Mouse (Mus musculus) liver, adult 2 months (tissue): ENCODE measurements around the gene Rabac1. TPM values are rescaled to one million over a fixed set of nuclear protein-coding genes. Genes with fewer than 3 reads are reported as not detected.

ENCODE experiments used
- DNase-seq: peaks from one replicate; pipeline ENCODE4 v3.0.0-alpha.2; 2011; ENCODE audit warnings: low read depth, low spot score; ENCODE audit errors: extremely low read depth
- H3K27ac ChIP-seq: fragments of 200-500 bp; replicated peaks from 2 replicates; pipeline ENCODE4 v1.5.1; 2012; ENCODE audit warnings: low read depth, mild to moderate bottlenecking, control low read depth, inconsistent platforms, low read length; ENCODE audit not compliant: insufficient read depth
- H3K27me3 ChIP-seq: fragments of 200-500 bp; 2 replicates; pipeline ENCODE4 v1.6.1; 2012; ENCODE audit warnings: mild to moderate bottlenecking, moderate library complexity, low read length, inconsistent platforms; ENCODE audit not compliant: control insufficient read depth, insufficient read depth
- H3K36me3 ChIP-seq: fragments of 200-500 bp; 2 replicates; pipeline ENCODE4 v1.6.1; 2012; ENCODE audit warnings: low read length, inconsistent platforms; ENCODE audit not compliant: control insufficient read depth, insufficient read depth
- H3K4me1 ChIP-seq: fragments of 200-500 bp; 2 replicates; pipeline ENCODE4 v1.6.1; 2011; ENCODE audit warnings: low read length; ENCODE audit not compliant: control insufficient read depth, insufficient read depth
- H3K4me3 ChIP-seq: fragments of 200-500 bp; 2 replicates; pipeline ENCODE4 v1.5.1; 2011; ENCODE audit warnings: low read depth, mild to moderate bottlenecking, control low read depth, low read length, moderate library complexity; ENCODE audit not compliant: insufficient read depth
- H3K79me2 ChIP-seq: fragments of 200-500 bp; 2 replicates; pipeline ENCODE4 v1.6.1; 2012; ENCODE audit warnings: inconsistent platforms, mild to moderate bottlenecking, low read length, moderate library complexity; ENCODE audit not compliant: control insufficient read depth, insufficient read depth
- H3K9ac ChIP-seq: fragments of 200-500 bp; 2 replicates; pipeline ENCODE4 v1.6.1; 2012; ENCODE audit warnings: low read depth, mild to moderate bottlenecking, control low read depth, inconsistent platforms, low read length
- CTCF ChIP-seq: fragments of 200-500 bp; IDR thresholded peaks from 2 replicates; pipeline ENCODE4 v1.5.1; 2011; ENCODE audit warnings: low read depth, low read length, control low read depth
- POLR2A ChIP-seq: fragments of 200-500 bp; IDR thresholded peaks from 2 replicates; pipeline ENCODE4 v1.6.1; 2011; ENCODE audit warnings: low read length, control low read depth; ENCODE audit not compliant: insufficient read depth; ENCODE audit errors: extremely low read depth
- WGBS: fragments of 180-500 bp; shearing (Covaris S2); methylation state at CpG from one replicate; pipeline ENCODE4 v1.1.7; 2018; 5-methylcytosine and 5-hydroxymethylcytosine counted together
- polyA plus RNA-seq: library from polyadenylated mRNA; depleted of rRNA; stranded (reverse); fragments of >200 nt; gene quantifications from 2 replicates; pipeline ENCODE4 v1.2.3, GENCODE M21; 2012
- total RNA-seq: library from RNA; depleted of rRNA; stranded (reverse); fragments of >200 nt; gene quantifications from 2 replicates; pipeline ENCODE4 v1.2.3, GENCODE M21; 2014

Rabac1 gene
- total and polyA plus RNA-seq, 2 experiments, result 130 to 230 TPM

DNA sequence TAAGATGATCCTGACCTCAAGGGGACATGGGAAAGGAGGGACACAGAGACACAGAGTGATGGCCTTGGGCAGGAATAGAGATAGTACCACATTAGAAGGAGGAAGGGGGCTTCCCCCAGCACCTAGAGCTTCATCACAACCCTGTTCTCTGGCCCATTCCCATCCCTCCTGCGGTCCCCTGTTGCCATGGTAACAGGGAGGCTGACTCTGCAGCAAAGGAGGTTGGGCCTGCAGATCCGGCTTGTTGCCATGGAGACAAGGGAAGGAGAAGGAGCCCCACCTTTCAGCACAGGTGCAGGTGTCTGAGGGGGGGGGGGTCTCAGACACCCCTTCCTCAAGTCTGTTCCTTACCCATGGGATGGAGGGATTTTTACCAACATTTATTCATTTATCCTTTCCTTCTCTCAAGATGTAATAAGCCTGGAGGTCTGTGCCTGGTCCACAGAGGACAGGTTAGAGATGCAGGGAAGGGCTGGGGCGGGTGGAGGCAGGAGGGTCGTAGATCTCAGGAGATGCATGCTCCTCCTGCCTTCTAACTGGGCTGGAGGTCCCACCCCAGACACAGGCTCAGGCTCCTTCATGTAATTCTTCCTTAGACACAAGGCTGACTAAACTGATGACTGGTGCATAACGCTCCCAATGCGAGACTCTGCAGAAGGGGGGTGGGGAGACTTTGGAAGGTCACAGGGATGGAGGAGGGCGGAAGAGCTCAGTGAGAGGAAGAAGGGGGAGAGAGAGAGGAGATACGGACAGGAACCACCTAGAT lies 35.2 kb upstream of the Rabac1 start:
- Histone ChIP-seq H3K4me1 (no peaks in the 10 kb centered on the region), H3K79me2 (no peaks in the 10 kb centered on the region), H3K27me3 (peaks cover 5% of the 10 kb centered on the region; the same call in 1 of the 2 replicates), H3K36me3 (no peaks in the 10 kb centered on the region), H3K27ac (no peak overlapping the region), H3K9ac (no peak overlapping the region), H3K4me3 (no peak overlapping the region)
- no peak for DNase-seq
- WGBS, result 30% methylated on average over 8 of the region's 8 CpGs
- TF ChIP-seq CTCF, result no peak
- no peak for TF ChIP-seq POLR2A

DNA sequence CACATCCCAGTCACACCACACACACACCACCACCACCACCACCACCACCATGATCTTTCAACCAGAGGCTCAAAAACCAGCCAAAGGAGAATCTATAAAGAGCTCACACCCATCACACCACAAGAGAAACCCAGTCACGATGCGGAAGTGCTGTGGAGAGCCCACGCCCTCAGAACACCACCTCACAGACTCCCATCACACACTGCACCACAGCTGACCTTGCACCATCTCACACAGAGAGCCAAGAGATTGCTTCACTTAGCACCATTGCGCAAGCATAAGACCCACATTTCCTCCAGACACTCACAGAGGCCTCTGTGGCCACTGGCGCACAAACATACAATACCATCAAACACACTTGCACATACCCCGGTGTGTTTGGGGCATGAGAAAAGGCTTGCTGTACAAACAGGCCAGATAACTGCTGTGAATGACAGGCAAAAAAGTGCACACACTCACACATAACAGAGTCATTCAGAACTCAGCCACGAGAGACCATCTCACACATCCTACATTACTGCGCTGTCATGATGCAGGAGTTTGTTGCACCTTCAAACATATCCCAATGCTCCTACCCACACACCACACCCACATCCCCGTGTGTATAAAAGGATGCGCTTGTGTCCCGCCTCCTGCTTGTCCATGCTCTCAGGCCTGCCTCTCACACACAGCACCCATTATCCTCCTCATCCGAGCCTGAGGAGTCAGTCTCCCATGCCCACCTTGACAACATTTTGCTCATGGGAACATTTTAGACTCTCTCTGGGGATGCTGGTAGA lies 34.2 kb upstream of the Rabac1 start:
- H3K4me1 ChIP-seq, result no peaks in the 10 kb centered on the region
- H3K4me3 ChIP-seq, result no peak overlapping the region
- peaks cover 5% of the 10 kb centered on the region; the same call in 1 of the 2 replicates for H3K27me3 ChIP-seq
- H3K79me2 ChIP-seq, result no peaks in the 10 kb centered on the region
- no peak overlapping the region for H3K27ac ChIP-seq
- peak; percentile 47 for DNase-seq
- H3K9ac ChIP-seq, result no peak overlapping the region
- no peaks in the 10 kb centered on the region for H3K36me3 ChIP-seq
- 65% methylated on average over 12 of the region's 12 CpGs for WGBS
- TF ChIP-seq POLR2A, result no peak
- TF ChIP-seq CTCF, result no peak

DNA sequence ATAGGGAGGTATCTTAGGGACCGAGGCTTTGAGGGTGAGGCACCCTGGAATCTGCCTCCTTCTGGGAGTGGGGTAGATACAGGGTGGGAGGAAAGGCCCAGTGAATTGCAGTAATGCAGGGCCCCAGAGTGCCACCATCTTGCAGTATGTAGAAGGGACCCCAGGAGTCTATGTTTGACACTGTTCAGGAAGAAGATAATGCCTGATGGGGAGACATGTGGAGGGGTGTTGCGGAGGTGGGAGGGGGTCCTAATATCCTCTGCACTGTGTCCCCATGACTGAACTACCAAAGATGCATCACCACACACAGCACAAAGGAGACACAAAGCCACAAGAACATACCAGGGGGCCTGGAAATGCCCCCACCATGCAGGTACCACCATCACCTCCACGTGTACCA lies 33.6 kb upstream of the Rabac1 start:
- H3K9ac ChIP-seq, result no peak overlapping the region
- no peak for DNase-seq
- H3K36me3 ChIP-seq, result no peaks in the 10 kb centered on the region
- H3K27ac ChIP-seq, result no peak overlapping the region
- no peaks in the 10 kb centered on the region for H3K4me1 ChIP-seq
- H3K4me3 ChIP-seq, result no peak overlapping the region
- TF ChIP-seq CTCF (no peak), POLR2A (no peak)
- no peaks in the 10 kb centered on the region for H3K79me2 ChIP-seq
- H3K27me3 ChIP-seq, result peaks cover 5% of the 10 kb centered on the region; the same call in 1 of the 2 replicates
- 73% methylated on average over 3 of the region's 3 CpGs for WGBS

DNA sequence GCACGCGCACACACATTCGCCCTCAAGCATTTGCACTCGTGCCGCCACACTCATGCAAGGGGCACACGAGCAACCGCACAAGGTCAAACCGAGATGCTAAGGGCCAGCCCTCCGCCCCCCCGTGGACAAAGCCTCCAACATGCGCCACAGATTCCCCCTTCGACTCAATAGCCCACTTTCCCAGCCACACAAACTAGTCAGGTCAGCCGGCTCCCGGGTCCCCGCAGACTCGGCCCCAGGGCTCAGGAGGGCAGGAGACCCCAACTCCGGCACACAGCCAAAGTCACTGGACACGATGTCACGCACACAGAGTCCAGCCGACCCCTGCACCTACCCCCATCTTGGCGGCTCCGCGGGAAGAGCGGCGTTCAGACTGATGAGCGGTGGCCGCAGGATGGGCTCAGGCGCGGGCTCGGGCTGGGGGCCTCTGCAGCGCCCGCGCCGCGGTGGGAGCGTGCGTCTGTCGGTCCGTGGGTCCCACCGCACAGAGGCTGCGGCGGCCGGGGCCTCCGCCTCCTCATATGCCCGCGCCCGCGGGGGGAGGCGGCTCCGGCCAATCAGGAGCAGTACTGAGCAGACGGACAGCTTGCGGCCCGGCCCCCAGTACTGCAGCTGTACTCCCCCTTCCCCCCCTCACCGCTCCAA lies 33.0 kb upstream of the Rabac1 start, which contains the start of gene Atp1a3:
TSS of gene Atp1a3 (minus strand) at position 538 of the 645 bp plus-strand sequence.
- 5% methylated on average over 53 of the region's 54 CpGs for WGBS
- H3K36me3 ChIP-seq, result no peaks in the 10 kb centered on the region
- TF ChIP-seq POLR2A (no peak), CTCF (no peak)
- no peak within 1 kb of the TSS for H3K27ac ChIP-seq
- H3K4me3 ChIP-seq, result no peak within 1 kb of the TSS
- no peak within 1 kb of the TSS for H3K9ac ChIP-seq
- H3K4me1 ChIP-seq, result no peaks in the 10 kb centered on the region
- no peak for DNase-seq
- no peaks in the 10 kb centered on the region for H3K79me2 ChIP-seq
- H3K27me3 ChIP-seq, result peaks cover 2% of the 10 kb centered on the region; the same call in 1 of the 2 replicates

DNA sequence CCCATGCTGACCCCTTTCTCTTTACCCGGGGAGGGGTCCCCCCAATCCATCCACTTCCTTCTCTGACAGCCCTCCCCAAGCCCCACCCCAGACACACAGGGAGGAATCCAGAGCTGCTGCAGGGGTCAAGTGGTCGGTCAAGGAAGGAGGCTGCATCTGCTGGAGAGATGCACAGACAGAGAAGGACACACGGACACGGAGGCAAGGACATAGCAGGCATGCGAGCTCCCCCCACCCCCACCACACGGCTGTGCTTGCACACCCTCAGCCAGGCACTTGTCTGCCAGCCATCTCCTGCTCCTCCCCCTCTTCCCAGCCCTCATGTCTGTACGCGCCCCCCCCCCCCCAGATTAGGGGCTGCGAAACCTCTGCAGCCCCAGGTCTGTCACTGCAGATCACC lies 32.3 kb upstream of the Rabac1 start:
- 39% methylated on average over 9 of the region's 9 CpGs for WGBS

More for the DNA sequence above, 32.3 kb upstream of the Rabac1 start:
- Histone ChIP-seq H3K36me3 (no peaks in the 10 kb centered on the region), H3K4me3 (no peak overlapping the region), H3K27ac (no peak overlapping the region), H3K9ac (no peak overlapping the region), H3K79me2 (no peaks in the 10 kb centered on the region), H3K4me1 (no peaks in the 10 kb centered on the region), H3K27me3 (peaks cover 2% of the 10 kb centered on the region; the same call in 1 of the 2 replicates)
- no peak for TF ChIP-seq POLR2A
- no peak for TF ChIP-seq CTCF
- DNase-seq, result no peak
